Mouse (Mus musculus) liver, adult 2 months (tissue): ENCODE results near the gene Cela1. TPM values are rescaled to one million over a fixed set of nuclear protein-coding genes. Genes with fewer than 3 reads are reported as not detected.

Source experiments
- DNase-seq: peaks from one replicate; pipeline ENCODE4 v3.0.0-alpha.2; 2011; ENCODE audit warnings: low read depth, low spot score; ENCODE audit errors: extremely low read depth
- H3K27ac ChIP-seq: fragments of 200-500 bp; replicated peaks from 2 replicates; pipeline ENCODE4 v1.5.1; 2012; ENCODE audit warnings: low read depth, mild to moderate bottlenecking, control low read depth, inconsistent platforms, low read length; ENCODE audit not compliant: insufficient read depth
- H3K27me3 ChIP-seq: fragments of 200-500 bp; 2 replicates; pipeline ENCODE4 v1.6.1; 2012; ENCODE audit warnings: mild to moderate bottlenecking, moderate library complexity, low read length, inconsistent platforms; ENCODE audit not compliant: control insufficient read depth, insufficient read depth
- H3K36me3 ChIP-seq: fragments of 200-500 bp; 2 replicates; pipeline ENCODE4 v1.6.1; 2012; ENCODE audit warnings: low read length, inconsistent platforms; ENCODE audit not compliant: control insufficient read depth, insufficient read depth
- H3K4me1 ChIP-seq: fragments of 200-500 bp; 2 replicates; pipeline ENCODE4 v1.6.1; 2011; ENCODE audit warnings: low read length; ENCODE audit not compliant: control insufficient read depth, insufficient read depth
- H3K4me3 ChIP-seq: fragments of 200-500 bp; 2 replicates; pipeline ENCODE4 v1.5.1; 2011; ENCODE audit warnings: low read depth, mild to moderate bottlenecking, control low read depth, low read length, moderate library complexity; ENCODE audit not compliant: insufficient read depth
- H3K79me2 ChIP-seq: fragments of 200-500 bp; 2 replicates; pipeline ENCODE4 v1.6.1; 2012; ENCODE audit warnings: inconsistent platforms, mild to moderate bottlenecking, low read length, moderate library complexity; ENCODE audit not compliant: control insufficient read depth, insufficient read depth
- H3K9ac ChIP-seq: fragments of 200-500 bp; 2 replicates; pipeline ENCODE4 v1.6.1; 2012; ENCODE audit warnings: low read depth, mild to moderate bottlenecking, control low read depth, inconsistent platforms, low read length
- CTCF ChIP-seq: fragments of 200-500 bp; IDR thresholded peaks from 2 replicates; pipeline ENCODE4 v1.5.1; 2011; ENCODE audit warnings: low read depth, low read length, control low read depth
- POLR2A ChIP-seq: fragments of 200-500 bp; IDR thresholded peaks from 2 replicates; pipeline ENCODE4 v1.6.1; 2011; ENCODE audit warnings: low read length, control low read depth; ENCODE audit not compliant: insufficient read depth; ENCODE audit errors: extremely low read depth
- WGBS: fragments of 180-500 bp; shearing (Covaris S2); methylation state at CpG from one replicate; pipeline ENCODE4 v1.1.7; 2018; 5-methylcytosine and 5-hydroxymethylcytosine counted together
- polyA plus RNA-seq: library from polyadenylated mRNA; depleted of rRNA; stranded (reverse); fragments of >200 nt; gene quantifications from 2 replicates; pipeline ENCODE4 v1.2.3, GENCODE M21; 2012; rRNA removed
- total RNA-seq: library from RNA; depleted of rRNA; stranded (reverse); fragments of >200 nt; gene quantifications from 2 replicates; pipeline ENCODE4 v1.2.3, GENCODE M21; 2014; rRNA removed

Cela1 gene
- total and polyA plus RNA-seq, 2 experiments, result 58.3 to 199 TPM

GRCm38 (mm10) chr15:100627287-100627686 is 60.4 kb downstream of the Cela1 start:
- Histone ChIP-seq H3K36me3 (no peaks in the 10 kb centered on the region), H3K27ac (no peak overlapping the region), H3K79me2 (peaks cover 3% of the 10 kb centered on the region; the same call in 1 of the 2 replicates), H3K4me1 (peaks cover 38% of the 10 kb centered on the region), H3K4me3 (no peak overlapping the region), H3K9ac (no peak overlapping the region), H3K27me3 (no peaks in the 10 kb centered on the region)
- no peak for TF ChIP-seq CTCF
- no peak for TF ChIP-seq POLR2A
- WGBS, result 55% methylated on average over 10 of the region's 10 CpGs
- DNase-seq, result no peak

DNA sequence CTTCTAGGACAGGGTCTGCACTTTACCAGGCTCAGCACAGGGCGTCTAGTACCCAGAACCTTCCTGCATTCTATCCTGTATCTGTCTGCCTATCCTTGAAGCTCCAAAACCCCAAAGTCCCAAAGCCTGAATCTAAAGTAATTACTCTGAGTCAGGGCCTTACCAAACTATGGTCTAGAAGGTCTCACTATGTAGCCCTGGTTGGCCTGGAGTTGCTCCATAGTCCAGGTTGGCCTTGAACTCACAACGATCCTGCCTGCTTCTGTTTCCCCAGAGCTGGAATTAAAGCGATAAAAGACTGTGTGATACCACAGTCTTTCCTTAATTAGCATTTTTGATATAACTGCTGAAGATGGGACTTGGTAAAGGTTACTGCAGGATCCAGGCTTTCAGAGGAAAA is 63.3 kb downstream of the Cela1 start:
- TF ChIP-seq POLR2A, result no peak
- TF ChIP-seq CTCF, result no peak
- H3K4me3 ChIP-seq, result no peak overlapping the region
- H3K4me1 ChIP-seq, result peaks cover 17% of the 10 kb centered on the region
- DNase-seq, result no peak
- no peaks in the 10 kb centered on the region for H3K27me3 ChIP-seq
- no peaks in the 10 kb centered on the region for H3K79me2 ChIP-seq
- 41% methylated on average over 3 of the region's 3 CpGs for WGBS
- no peak overlapping the region for H3K27ac ChIP-seq
- no peak overlapping the region for H3K9ac ChIP-seq
- peaks cover 15% of the 10 kb centered on the region for H3K36me3 ChIP-seq

Other genes with a start within 250 kb of the Cela1 start
- gene Letmd1, start 218.9 kb downstream of the Cela1 start, total RNA-seq, result 18.7 and 21.1 TPM in 2 replicates
- gene Letmd1, start 218.9 kb downstream of the Cela1 start, polyA plus RNA-seq, result 38.7 and 39.9 TPM in 2 replicates
- gene Csrnp2, start 192.4 kb downstream of the Cela1 start, total RNA-seq, result 0.92 and 1.1 TPM in 2 replicates
- gene Csrnp2, start 192.4 kb downstream of the Cela1 start, polyA plus RNA-seq, result 0.78 and 1.1 TPM in 2 replicates
- gene Tfcp2, start 135.9 kb downstream of the Cela1 start, total RNA-seq, result 4.0 and 5.9 TPM in 2 replicates
- 3.9 and 5.8 TPM in 2 replicates for gene Tfcp2, start 135.9 kb downstream of the Cela1 start, polyA plus RNA-seq
- gene Pou6f1, start 87.9 kb downstream of the Cela1 start, total RNA-seq, result 1.9 and 2.0 TPM in 2 replicates
- gene Pou6f1, start 87.9 kb downstream of the Cela1 start, polyA plus RNA-seq, result 3.1 and 5.5 TPM in 2 replicates
- gene Dazap2, start 72.6 kb downstream of the Cela1 start, total RNA-seq, result 50.3 and 60.2 TPM in 2 replicates
- gene Dazap2, start 72.6 kb downstream of the Cela1 start, polyA plus RNA-seq, result 395 and 460 TPM in 2 replicates
- gene Smagp, start 51.0 kb downstream of the Cela1 start, total RNA-seq, result 13.0 and 14.9 TPM in 2 replicates
- 57.0 and 80.1 TPM in 2 replicates for gene Smagp, start 51.0 kb downstream of the Cela1 start, polyA plus RNA-seq
- gene Bin2, start 18.4 kb downstream of the Cela1 start, total RNA-seq, result 1.0 and 4.0 TPM in 2 replicates
- 1.4 and 4.0 TPM in 2 replicates for gene Bin2, start 18.4 kb downstream of the Cela1 start, polyA plus RNA-seq
- 0.46 and 0.87 TPM in 2 replicates for gene Galnt6, start 41.5 kb upstream of the Cela1 start, total RNA-seq
- gene Galnt6, start 41.5 kb upstream of the Cela1 start, polyA plus RNA-seq, result 0.20 and 0.42 TPM in 2 replicates
- 0.18 and 1.1 TPM in 2 replicates for gene Slc4a8, start 73.8 kb upstream of the Cela1 start, total RNA-seq
- 0.16 and 0.29 TPM in 2 replicates for gene Slc4a8, start 73.8 kb upstream of the Cela1 start, polyA plus RNA-seq
- 1.4 and 3.0 TPM in 2 replicates for gene Scn8a, start 181.9 kb upstream of the Cela1 start, total RNA-seq
- gene Scn8a, start 181.9 kb upstream of the Cela1 start, polyA plus RNA-seq, result 0.07 and 0.15 TPM in 2 replicates